Mouse (Mus musculus): ENCODE measurements around the gene E2f6. TPM values are rescaled to one million over a fixed set of nuclear protein-coding genes. Genes with fewer than 3 reads are reported as not detected.

The E2f6 gene
- polyA plus RNA-seq, 1 experiment from 2014 or later = 77.4 TPM

- Histone ChIP-seq H3K36me3 (ENCODE audit: control insufficient read depth, insufficient read depth, low read length) (no peaks in the 10 kb centered on the region), H3K9me3 (ENCODE audit: control insufficient read depth, low read length) (no peaks in the 10 kb centered on the region), H3K27ac (ENCODE audit: low read depth, low read length) (no peak overlapping the region), H3K4me1 (replicated peaks; ENCODE audit: control insufficient read depth, insufficient read depth, low read length) (peaks cover 6% of the 10 kb centered on the region; the same call in 1 of the 2 replicates), H3K9ac (ENCODE audit: low read length) (no peak overlapping the region), H3K4me2 (ENCODE audit: low read depth, low read length, severe bottlenecking) (no peak overlapping the region), H3K27me3 (ENCODE audit: control insufficient read depth, insufficient read depth, low read length) (no peaks in the 10 kb centered on the region), H3K4me3 (ENCODE audit: low read depth, low read length) (no peak overlapping the region)
- WGBS = 87% methylated on average over 4 of the region's 4 CpGs
- ATAC-seq (replicated peaks; ENCODE audit: low FRiP score) (no peak), DNase-seq (ENCODE audit: low spot score) (no peak)
Observed at GRCm38 (mm10) chr12:16793371-16793770, 17.4 kb upstream of the E2f6 start.

- H3K36me3 ChIP-seq (ENCODE audit: control insufficient read depth, insufficient read depth, low read length) = no peaks in the 10 kb centered on the region
- no peaks in the 10 kb centered on the region; the same call in 1 of the 2 replicates for H3K27me3 ChIP-seq (ENCODE audit: control insufficient read depth, insufficient read depth, low read length)
- H3K4me3 ChIP-seq (ENCODE audit: low read depth, low read length) = no peak overlapping the region
- no peaks in the 10 kb centered on the region; the same call in 1 of the 2 replicates for H3K4me1 ChIP-seq (replicated peaks; ENCODE audit: control insufficient read depth, insufficient read depth, low read length)
- H3K4me2 ChIP-seq (ENCODE audit: low read depth, low read length, severe bottlenecking) = no peak overlapping the region
- 86% methylated on average over 3 of the region's 3 CpGs for WGBS
- no peak for DNase-seq (ENCODE audit: low spot score)
- no peaks in the 10 kb centered on the region for H3K9me3 ChIP-seq (ENCODE audit: control insufficient read depth, low read length)
- no peak overlapping the region for H3K9ac ChIP-seq (ENCODE audit: low read length)
- ATAC-seq (replicated peaks; ENCODE audit: low FRiP score) = no peak
- H3K27ac ChIP-seq (ENCODE audit: low read depth, low read length) = no peak overlapping the region
Observed at GRCm38 (mm10) chr12:16795781-16796180, 15.0 kb upstream of the E2f6 start.

- no peaks in the 10 kb centered on the region for H3K36me3 ChIP-seq (ENCODE audit: control insufficient read depth, insufficient read depth, low read length)
- no peak overlapping the region for H3K27ac ChIP-seq (ENCODE audit: low read depth, low read length)
- no peaks in the 10 kb centered on the region for H3K9me3 ChIP-seq (ENCODE audit: control insufficient read depth, low read length)
- H3K4me2 ChIP-seq (ENCODE audit: low read depth, low read length, severe bottlenecking) = no peak overlapping the region
- H3K4me1 ChIP-seq (replicated peaks; ENCODE audit: control insufficient read depth, insufficient read depth, low read length) = peaks cover 14% of the 10 kb centered on the region; the same call in 1 of the 2 replicates
- 52% methylated on average over 3 of the region's 3 CpGs for WGBS
- no peak overlapping the region for H3K4me3 ChIP-seq (ENCODE audit: low read depth, low read length)
- H3K27me3 ChIP-seq (ENCODE audit: control insufficient read depth, insufficient read depth, low read length) = peaks cover 7% of the 10 kb centered on the region
- DNase-seq (ENCODE audit: low spot score) = no peak
- H3K9ac ChIP-seq (ENCODE audit: low read length) = no peak overlapping the region
- no peak for ATAC-seq (replicated peaks; ENCODE audit: low FRiP score)
Observed at GRCm38 (mm10) chr12:16798894-16799293, 11.9 kb upstream of the E2f6 start.

GRCm38 (mm10) chr12:16799928-16800258, 10.9 kb upstream of the E2f6 start:
- 0% methylated on average over 6 of the region's 6 CpGs for WGBS
- H3K4me2 ChIP-seq (ENCODE audit: low read depth, low read length, severe bottlenecking) = peak overlapping the region; percentile 85
- peak overlapping the region; percentile 57 for H3K4me3 ChIP-seq (ENCODE audit: low read depth, low read length)
- H3K27ac ChIP-seq (ENCODE audit: low read depth, low read length) = no peak overlapping the region
- DNase-seq (ENCODE audit: low spot score) (no peak), ATAC-seq (replicated peaks; ENCODE audit: low FRiP score) (no peak; the same call in 1 of the 2 replicates)
- peak overlapping the region; percentile 76 for H3K9ac ChIP-seq (ENCODE audit: low read length)
- no peaks in the 10 kb centered on the region for H3K9me3 ChIP-seq (ENCODE audit: control insufficient read depth, low read length)
- no peaks in the 10 kb centered on the region for H3K36me3 ChIP-seq (ENCODE audit: control insufficient read depth, insufficient read depth, low read length)
- peaks cover 15% of the 10 kb centered on the region; the same call in 1 of the 2 replicates for H3K4me1 ChIP-seq (replicated peaks; ENCODE audit: control insufficient read depth, insufficient read depth, low read length)
- H3K27me3 ChIP-seq (ENCODE audit: control insufficient read depth, insufficient read depth, low read length) = peaks cover 7% of the 10 kb centered on the region

GRCm38 (mm10) chr12:16800259-16800958, 10.4 kb upstream of the E2f6 start, which contains the start of gene Greb1:
Gene Greb1 (minus strand): TSS chr12:16800886.
- peak within 1 kb of the TSS; percentile 57 for H3K4me3 ChIP-seq (ENCODE audit: low read depth, low read length)
- H3K27ac ChIP-seq (ENCODE audit: low read depth, low read length) = 0 out of 2 replicates have a peak within 1 kb of the TSS, but pooled peaks have one; percentile 2
- peaks cover 7% of the 10 kb centered on the region for H3K27me3 ChIP-seq (ENCODE audit: control insufficient read depth, insufficient read depth, low read length)
- WGBS = under 1% methylated on average over 52 of the region's 53 CpGs
- H3K9ac ChIP-seq (ENCODE audit: low read length) = peak within 1 kb of the TSS; percentile 76
- no peaks in the 10 kb centered on the region for H3K36me3 ChIP-seq (ENCODE audit: control insufficient read depth, insufficient read depth, low read length)
- peak within 1 kb of the TSS; percentile 85 for H3K4me2 ChIP-seq (ENCODE audit: low read depth, low read length, severe bottlenecking)
- H3K4me1 ChIP-seq (replicated peaks; ENCODE audit: control insufficient read depth, insufficient read depth, low read length) = peaks cover 19% of the 10 kb centered on the region; the same call in 1 of the 2 replicates
- no peaks in the 10 kb centered on the region for H3K9me3 ChIP-seq (ENCODE audit: control insufficient read depth, low read length)
- peak; percentile 60 for ATAC-seq (replicated peaks; ENCODE audit: low FRiP score)
- DNase-seq (ENCODE audit: low spot score) = peak; percentile 80

GRCm38 (mm10) chr12:16800959-16801315, 9.8 kb upstream of the E2f6 start:
- 2% methylated on average over 12 of the region's 12 CpGs for WGBS
- no peak for DNase-seq (ENCODE audit: low spot score)

GRCm38 (mm10) chr12:16803237-16803955, 7.4 kb upstream of the E2f6 start:
- Histone ChIP-seq H3K4me3 (ENCODE audit: low read depth, low read length) (no peak overlapping the region), H3K9ac (ENCODE audit: low read length) (no peak overlapping the region), H3K9me3 (ENCODE audit: control insufficient read depth, low read length) (no peaks in the 10 kb centered on the region), H3K36me3 (ENCODE audit: control insufficient read depth, insufficient read depth, low read length) (no peaks in the 10 kb centered on the region), H3K4me2 (ENCODE audit: low read depth, low read length, severe bottlenecking) (no peak overlapping the region), H3K27ac (ENCODE audit: low read depth, low read length) (no peak overlapping the region), H3K4me1 (replicated peaks; ENCODE audit: control insufficient read depth, insufficient read depth, low read length) (peaks cover 19% of the 10 kb centered on the region; the same call in 1 of the 2 replicates), H3K27me3 (ENCODE audit: control insufficient read depth, insufficient read depth, low read length) (peaks cover 21% of the 10 kb centered on the region)
- ATAC-seq (replicated peaks; ENCODE audit: low FRiP score) (peak; percentile 39; the same call in 1 of the 2 replicates), DNase-seq (ENCODE audit: low spot score) (peak; percentile 57)
- WGBS = 8% methylated on average over 5 of the region's 5 CpGs

More at GRCm38 (mm10) chr12:16800959-16801315, 9.8 kb upstream of the E2f6 start:
- ATAC-seq (replicated peaks; ENCODE audit: low FRiP score) = peak; percentile 32; the same call in 1 of the 2 replicates
- H3K4me1 ChIP-seq (replicated peaks; ENCODE audit: control insufficient read depth, insufficient read depth, low read length) = peaks cover 19% of the 10 kb centered on the region; the same call in 1 of the 2 replicates
- no peaks in the 10 kb centered on the region for H3K36me3 ChIP-seq (ENCODE audit: control insufficient read depth, insufficient read depth, low read length)
- H3K4me2 ChIP-seq (ENCODE audit: low read depth, low read length, severe bottlenecking) = peak overlapping the region; percentile 85
- H3K9me3 ChIP-seq (ENCODE audit: control insufficient read depth, low read length) = no peaks in the 10 kb centered on the region
- no peak overlapping the region for H3K27ac ChIP-seq (ENCODE audit: low read depth, low read length)
- peaks cover 8% of the 10 kb centered on the region for H3K27me3 ChIP-seq (ENCODE audit: control insufficient read depth, insufficient read depth, low read length)
- H3K4me3 ChIP-seq (ENCODE audit: low read depth, low read length) = peak overlapping the region; percentile 57
- H3K9ac ChIP-seq (ENCODE audit: low read length) = peak overlapping the region; percentile 76

- Histone ChIP-seq H3K4me2 (ENCODE audit: low read depth, low read length, severe bottlenecking) (no peak overlapping the region), H3K4me1 (replicated peaks; ENCODE audit: control insufficient read depth, insufficient read depth, low read length) (peaks cover 19% of the 10 kb centered on the region; the same call in 1 of the 2 replicates), H3K9me3 (ENCODE audit: control insufficient read depth, low read length) (no peaks in the 10 kb centered on the region), H3K27ac (ENCODE audit: low read depth, low read length) (no peak overlapping the region), H3K4me3 (ENCODE audit: low read depth, low read length) (no peak overlapping the region), H3K27me3 (ENCODE audit: control insufficient read depth, insufficient read depth, low read length) (peaks cover 21% of the 10 kb centered on the region), H3K9ac (ENCODE audit: low read length) (no peak overlapping the region), H3K36me3 (ENCODE audit: control insufficient read depth, insufficient read depth, low read length) (no peaks in the 10 kb centered on the region)
- ATAC-seq (replicated peaks; ENCODE audit: low FRiP score) = no peak
- no peak for DNase-seq (ENCODE audit: low spot score)
- WGBS = 9% methylated on average over 5 of the region's 5 CpGs
Observed at GRCm38 (mm10) chr12:16803956-16804430, 6.8 kb upstream of the E2f6 start.

All from forebrain, embryonic 11.5 days (tissue).